Mouse (Mus musculus) olfactory bulb, adult 2 months (tissue): ENCODE data around the gene Vcan.

Experiments used
- CTCF ChIP-seq: fragments of 200-500 bp; IDR thresholded peaks from 2 replicates; pipeline ENCODE4 v1.5.1; 2012; ENCODE audit warnings: low read depth, mild to moderate bottlenecking, low read length, moderate library complexity; ENCODE audit not compliant: insufficient read depth
- POLR2A ChIP-seq: fragments of 200-500 bp; IDR thresholded peaks from 2 replicates; pipeline ENCODE4 v1.6.1; 2012; ENCODE audit warnings: mild to moderate bottlenecking, low read depth, low read length, moderate library complexity; ENCODE audit not compliant: insufficient read depth

- TF ChIP-seq POLR2A, result no peak
- TF ChIP-seq CTCF, result no peak
Measured at GRCm38 (mm10) chr13:89637012-89637411, 105.3 kb downstream of the Vcan start.
